Mouse (Mus musculus): ENCODE measurements around the gene Kcnj14.

- TF ChIP-seq ETS1 (conservative IDR thresholded peaks at IDR 0.05; ENCODE audit: low read depth, low read length) (no peak), POLR2A (IDR thresholded peaks at IDR 0.05; ENCODE audit: low read depth, low read length) (no peak), E2F4 (IDR thresholded peaks at IDR 0.05; ENCODE audit: insufficient replicate concordance, low read depth, low read length) (no peak), MAZ (IDR thresholded peaks at IDR 0.05; ENCODE audit: low read depth, low read length) (no peak), TBP (conservative IDR thresholded peaks at IDR 0.05; ENCODE audit: low read depth, low read length) (no peak), CTCF (conservative IDR thresholded peaks at IDR 0.05 in 1 of 2, IDR thresholded peaks at IDR 0.05 in 1 of 2; ENCODE audit: low read depth in 2 of 2, low read length in 2 of 2) (no peak), RAD21 (IDR thresholded peaks at IDR 0.05; ENCODE audit: low read depth, low read length) (no peak), SMC3 (IDR thresholded peaks at IDR 0.05; ENCODE audit: low read depth, low read length) (no peak), ELF1 (IDR thresholded peaks at IDR 0.05; ENCODE audit: low read depth, low read length) (no peak), POLR2AphosphoS2 (IDR thresholded peaks at IDR 0.05; ENCODE audit: low read depth, low read length) (no peak), EP300 (IDR thresholded peaks at IDR 0.05; ENCODE audit: low read length) (no peak), JUND (conservative IDR thresholded peaks at IDR 0.05; ENCODE audit: low read depth, low read length) (no peak)
These were observed 2.0 kb upstream of the Kcnj14 start for GRCm38 (mm10) chr7:45826631-45827030.
